ENCODE assay signal across 10 mouse cellular contexts in genomic region chr2:83771155-83771812, GRCm38 (mm10). TPM values are rescaled to one million over a fixed set of nuclear protein-coding genes. Genes with fewer than 3 reads are reported as not detected.
DNase-seq lines count a peak whose midpoint lies in the region; ATAC-seq lines count a peak whose summit lies in the region.
"Had no signal": no experiment of that assay in that cellular context is flagged by ENCODE, and none has a peak within 500 bp of the region (broad histone marks: within the 10 kb centered on the region; RNA-seq: fewer than 3 reads in every experiment).

No protein-coding gene starts in this region.

- no peak overlapping the region for H3K9ac ChIP-seq in midbrain, embryonic 12.5 days (replicated peaks)
- no peak overlapping the region for H3K9ac ChIP-seq in midbrain, embryonic 16.5 days (ENCODE audit: low read depth, low read length)
- H3K9ac ChIP-seq: embryonic facial prominence, embryonic 12.5 days had no signal

- H3K9me3 ChIP-seq in midbrain, embryonic 12.5 days: no peaks in the 10 kb centered on the region
- H3K9me3 ChIP-seq in midbrain, embryonic 16.5 days (replicated peaks; ENCODE audit: control insufficient read depth, low read length, poor library complexity, severe bottlenecking): no peaks in the 10 kb centered on the region
- H3K9me3 ChIP-seq: embryonic facial prominence, embryonic 12.5 days had no signal

- 68% methylated on average over 7 of the region's 7 CpGs for WGBS in midbrain, embryonic 12.5 days
- WGBS in midbrain, embryonic 16.5 days: 61% methylated on average over 7 of the region's 7 CpGs

- peak; percentile 65; the same call in 1 of the 2 replicates for ATAC-seq in midbrain, embryonic 12.5 days (ENCODE audit: low FRiP score, low read depth)
- no peak for ATAC-seq in midbrain, embryonic 16.5 days
- peak; percentile 78 for ATAC-seq in granulocyte monocyte progenitor cell, adult 5-6 weeks (replicated peaks; ENCODE audit: poor library complexity, severe bottlenecking)

- H3K27me3 ChIP-seq in midbrain, embryonic 12.5 days: no peaks in the 10 kb centered on the region
- no peaks in the 10 kb centered on the region for H3K27me3 ChIP-seq in midbrain, embryonic 16.5 days (ENCODE audit: control insufficient read depth, insufficient read depth, low read depth, low read length)
- H3K27me3 ChIP-seq: embryonic facial prominence, embryonic 12.5 days had no signal

- H3K4me3 ChIP-seq in midbrain, embryonic 12.5 days: no peak overlapping the region
- H3K4me3 ChIP-seq in midbrain, embryonic 16.5 days (ENCODE audit: low read depth, low read length): no peak overlapping the region
- H3K4me3 ChIP-seq: embryonic facial prominence, embryonic 12.5 days; myocyte had no signal

- H3K4me2 ChIP-seq in midbrain, embryonic 12.5 days (replicated peaks): no peak overlapping the region
- no peak overlapping the region for H3K4me2 ChIP-seq in midbrain, embryonic 16.5 days (ENCODE audit: low read length)
- H3K4me2 ChIP-seq: embryonic facial prominence, embryonic 12.5 days had no signal

- no peaks in the 10 kb centered on the region for H3K4me1 ChIP-seq in midbrain, embryonic 12.5 days
- H3K4me1 ChIP-seq in midbrain, embryonic 16.5 days (ENCODE audit: control insufficient read depth, insufficient read depth, low read length): no peaks in the 10 kb centered on the region
- H3K4me1 ChIP-seq: embryonic facial prominence, embryonic 12.5 days had no signal

- H3K27ac ChIP-seq in midbrain, embryonic 12.5 days (replicated peaks): no peak overlapping the region
- H3K27ac ChIP-seq in midbrain, embryonic 16.5 days (ENCODE audit: low read length): no peak overlapping the region
- H3K27ac ChIP-seq: embryonic facial prominence, embryonic 12.5 days had no signal

- peak; percentile 66 to 91 for DNase-seq in adrenal gland, adult (ENCODE audit: inconsistent age in 2 of 2, low spot score in 1 of 2)
- DNase-seq in embryo, embryonic 10 days (ENCODE audit: low spot score): peak; percentile 78
- DNase-seq in kidney, postnatal 36 days: peak; percentile 74 to 75
- DNase-seq in lung, postnatal 14 days: peak; percentile 73
- peak; percentile 26 for DNase-seq in testis, postnatal 14 days (ENCODE audit: low spot score)

- peaks cover 10% of the 10 kb centered on the region; the same call in 1 of the 2 replicates for H3K36me3 ChIP-seq in midbrain, embryonic 12.5 days
- H3K36me3 ChIP-seq in midbrain, embryonic 16.5 days (ENCODE audit: control insufficient read depth, insufficient read depth, low read length): no peaks in the 10 kb centered on the region

RNA-seq across cellular contexts. Expression of gene Fam171b, which starts 41.2 kb away (rescaled TPM):
- 62.9 and 66.2 TPM in 2 replicates for polyA plus RNA-seq in midbrain, embryonic 12.5 days (2016; fragmentation: Nextera tagmentation; extraction: Ambion mirVana)
- polyA plus RNA-seq in midbrain, embryonic 16.5 days (2015; fragmentation: Nextera tagmentation; extraction: Ambion mirVana): 87.2 and 94.6 TPM in 2 replicates
- not detected in 2 replicates for total RNA-seq in granulocyte monocyte progenitor cell, adult 5-6 weeks (2014; fragmentation: Nextera tagmentation)
- not detected in 2 replicates for total RNA-seq in granulocyte monocyte progenitor cell, adult 5-6 weeks (2017)

RNA-seq across cellular contexts. Expression of gene Itgav, which starts 47.1 kb away (rescaled TPM):
- polyA plus RNA-seq in midbrain, embryonic 12.5 days (2016; fragmentation: Nextera tagmentation; extraction: Ambion mirVana): 36.1 and 42.2 TPM in 2 replicates
- polyA plus RNA-seq in midbrain, embryonic 16.5 days (2015; fragmentation: Nextera tagmentation; extraction: Ambion mirVana): 19.9 and 20.5 TPM in 2 replicates
- total RNA-seq in granulocyte monocyte progenitor cell, adult 5-6 weeks (2014; fragmentation: Nextera tagmentation): 17.0 and 33.3 TPM in 2 replicates
- 16.4 and 23.8 TPM in 2 replicates for total RNA-seq in granulocyte monocyte progenitor cell, adult 5-6 weeks (2017)

Comparison
In these comparisons a context has a peak if more than half of its experiments do, and no peak if none do; other contexts are left out.
1. DNase-seq: peak in every context shown above with its lines; median percentile 78 in adrenal gland, adult; 78 in embryo, embryonic 10 days; 74 in kidney, postnatal 36 days; 73 in lung, postnatal 14 days; 26 in testis, postnatal 14 days.